10 mouse cellular contexts compared by ENCODE assay signal in genomic region chr12:84873434-84873833, GRCm38 (mm10). TPM values are rescaled to one million over a fixed set of nuclear protein-coding genes. Genes with fewer than 3 reads are reported as not detected.
A peak's percentile ranks its signal among the peaks of the same experiment; 100 is the strongest.
DNase-seq lines count a peak whose midpoint lies in the region; ATAC-seq lines count a peak whose summit lies in the region.
"Had no signal": no experiment of that assay in that cellular context is flagged by ENCODE, and none has a peak within 500 bp of the region (broad histone marks: within the 10 kb centered on the region; RNA-seq: fewer than 3 reads in every experiment).

No protein-coding gene starts in this region.

- no peak overlapping the region for H3K4me3 ChIP-seq in limb, embryonic 11.5 days (ENCODE audit: low read depth, low read length)
- H3K4me3 ChIP-seq in limb, embryonic 10.5 days: no peak overlapping the region

- no peak overlapping the region for H3K9ac ChIP-seq in limb, embryonic 11.5 days (ENCODE audit: low read length)
- H3K9ac ChIP-seq: limb, embryonic 15.5 days had no signal

- H3K27ac ChIP-seq in limb, embryonic 11.5 days (replicated peaks; ENCODE audit: low read depth, low read length): no peak overlapping the region
- no peak overlapping the region for H3K27ac ChIP-seq in limb, embryonic 10.5 days
- H3K27ac ChIP-seq: limb, embryonic 15.5 days had no signal

- 1% methylated on average over 3 of the region's 3 CpGs for WGBS in limb, embryonic 11.5 days
- 2% methylated on average over 3 of the region's 3 CpGs for WGBS in limb, embryonic 10.5 days

- peak; percentile 40 for DNase-seq in cerebellum, adult 8-10 months
- DNase-seq in limb, embryonic 11.5 days (ENCODE audit: low spot score): peak; percentile 41
- DNase-seq in limb, embryonic 10.5 days (ENCODE audit: low spot score): no peak
- peak; percentile 24 for DNase-seq in MEL-GATA-1-ER (ENCODE audit: extremely low read depth, low read depth)
- peak; percentile 57 for DNase-seq in hindlimb bud, embryonic 11.5 days (ENCODE audit: extremely low spot score, low read depth, low spot score)
- no peak for DNase-seq in layer of hippocampus, adult 8-10 months (ENCODE audit: low spot score in 2 of 2)
- no peak for DNase-seq in layer of hippocampus, adult 9-11 months
- DNase-seq: right cerebral cortex, adult 18-20 months had no signal

- H3K4me1 ChIP-seq in limb, embryonic 11.5 days (ENCODE audit: control insufficient read depth, insufficient read depth, low read length): 0 out of 2 replicates have a peak, but pooled peaks cover 7% of the 10 kb centered on the region
- H3K4me1 ChIP-seq in limb, embryonic 10.5 days: peaks cover 17% of the 10 kb centered on the region

- H3K4me2 ChIP-seq in limb, embryonic 11.5 days (ENCODE audit: low read depth, severe bottlenecking): no peak overlapping the region
- H3K4me2 ChIP-seq: limb, embryonic 15.5 days had no signal

- no peaks in the 10 kb centered on the region for H3K36me3 ChIP-seq in limb, embryonic 11.5 days (ENCODE audit: control insufficient read depth, insufficient read depth, low read length)
- no peaks in the 10 kb centered on the region for H3K36me3 ChIP-seq in limb, embryonic 10.5 days
- H3K36me3 ChIP-seq: limb, embryonic 15.5 days had no signal

- H3K27me3 ChIP-seq in limb, embryonic 11.5 days (ENCODE audit: control insufficient read depth, insufficient read depth, low read length): peaks cover 43% of the 10 kb centered on the region
- peaks cover 64% of the 10 kb centered on the region for H3K27me3 ChIP-seq in limb, embryonic 10.5 days (ENCODE audit: low read depth, poor library complexity, severe bottlenecking)

- no peak for ATAC-seq in cerebellum, adult (ENCODE audit: insufficient number of reproducible peaks, low FRiP score, low TSS enrichment)
- ATAC-seq in limb, embryonic 11.5 days (ENCODE audit: insufficient number of reproducible peaks, low FRiP score, low TSS enrichment, low read depth): no peak

- H3K9me3 ChIP-seq in limb, embryonic 11.5 days (ENCODE audit: control insufficient read depth, low read length): no peaks in the 10 kb centered on the region
- no peaks in the 10 kb centered on the region for H3K9me3 ChIP-seq in limb, embryonic 10.5 days (replicated peaks)
- H3K9me3 ChIP-seq: limb, embryonic 15.5 days had no signal

RNA-seq across cellular contexts. Expression of gene Ltbp2, which starts 2.9 kb away (rescaled TPM):
- polyA plus RNA-seq in limb, embryonic 11.5 days (2014; fragmentation: Nextera tagmentation; extraction: Ambion mirVana): 0.20 and 0.23 TPM in 2 replicates
- 0.03 TPM in 1 of 2 replicates, not detected in the other for polyA plus RNA-seq in limb, embryonic 10.5 days (2016; fragmentation: Nextera tagmentation; extraction: Ambion mirVana)
- under 1 TPM in 3 of 4 experiments, not detected in 1; 0.20 to 0.33 (median 0.25) TPM for total RNA-seq in layer of hippocampus, adult 8-10 months (2022)

Comparison
In these comparisons a context has a peak if more than half of its experiments do, and no peak if none do; other contexts are left out.
1. DNase-seq: peak in cerebellum, adult 8-10 months (single experiment), limb, embryonic 11.5 days (single experiment), MEL-GATA-1-ER (single experiment) and hindlimb bud, embryonic 11.5 days (single experiment); none in limb, embryonic 10.5 days (single experiment), layer of hippocampus, adult 8-10 months (0 of 2) and layer of hippocampus, adult 9-11 months (single experiment).